Mouse (Mus musculus): ENCODE results near the gene Opcml. TPM values are rescaled to one million over a fixed set of nuclear protein-coding genes. Genes with fewer than 3 reads are reported as not detected.

Opcml gene
- polyA plus RNA-seq, 1 experiment: not detected

DNA sequence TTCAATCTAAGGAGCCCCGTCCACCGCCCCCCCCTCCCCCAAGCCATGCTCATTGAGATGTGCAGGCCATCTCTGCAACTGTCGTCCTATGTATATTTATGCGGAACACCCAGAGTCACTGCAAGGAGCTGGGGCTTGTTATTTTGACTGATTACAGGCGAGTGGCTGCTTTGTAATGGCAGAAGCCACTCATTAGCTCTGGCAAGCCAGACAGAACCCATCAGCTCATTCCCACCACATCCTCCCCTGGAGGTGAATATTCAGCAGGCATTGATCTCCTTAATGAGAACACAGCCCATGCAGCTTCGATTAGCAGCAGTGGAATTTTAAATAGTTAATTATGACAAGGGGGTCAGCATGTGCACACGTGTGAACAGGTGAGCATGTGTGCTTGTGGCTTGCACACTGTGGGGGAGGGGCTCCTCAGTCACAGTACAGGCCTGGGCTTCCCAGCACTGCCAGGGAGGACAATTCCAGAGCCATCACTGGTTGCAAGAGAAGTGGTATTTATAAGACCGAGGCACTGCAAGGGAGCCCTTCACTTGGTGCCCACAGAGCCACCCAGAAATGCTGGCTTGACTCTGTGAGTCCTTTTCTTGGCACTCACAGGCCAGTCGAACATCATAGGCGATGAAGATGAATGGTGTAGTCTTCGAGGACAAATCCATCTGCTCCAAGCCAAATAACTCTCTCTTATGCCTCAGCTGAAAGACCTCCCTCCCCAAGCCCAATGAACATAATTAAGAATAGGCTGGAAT, 516.0 kb downstream of the Opcml start:
- Histone ChIP-seq H3K4me3 (no peak overlapping the region), H3K4me2 (ENCODE audit: low read depth) (no peak overlapping the region), H3K27me3 (ENCODE audit: control insufficient read depth, insufficient read depth, insufficient read length) (no peaks in the 10 kb centered on the region), H3K36me3 (ENCODE audit: control insufficient read depth, insufficient read depth) (no peaks in the 10 kb centered on the region), H3K79me2 (ENCODE audit: control insufficient read depth, insufficient read depth) (no peaks in the 10 kb centered on the region), H3ac (ENCODE audit: control insufficient read depth, insufficient read length) (no peak overlapping the region)
- TF ChIP-seq MAX (IDR thresholded peaks at IDR 0.05; ENCODE audit: low read depth) (no peak), CEBPB (IDR thresholded peaks at IDR 0.05; ENCODE audit: insufficient read depth, poor library complexity, severe bottlenecking) (no peak), TCF12 (IDR thresholded peaks at IDR 0.05; ENCODE audit: insufficient read depth, poor library complexity, severe bottlenecking) (no peak), SRF (IDR thresholded peaks at IDR 0.05; ENCODE audit: control insufficient read depth, insufficient read length, low read depth) (no peak), USF1 (IDR thresholded peaks at IDR 0.05; ENCODE audit: low read depth) (no peak), POLR2A (IDR thresholded peaks at IDR 0.05; ENCODE audit: insufficient read length, low read depth) (no peak), E2F4 (IDR thresholded peaks at IDR 0.05; ENCODE audit: insufficient read depth) (no peak), POLR2AphosphoS2 (IDR thresholded peaks at IDR 0.05; ENCODE audit: insufficient read length, low read depth) (no peak), MYOG (IDR thresholded peaks at IDR 0.05; ENCODE audit: control insufficient read depth in 1 of 3, insufficient read depth in 1 of 3, insufficient read length in 2 of 3, low read depth in 2 of 3) (no peak), REST (IDR thresholded peaks at IDR 0.05; ENCODE audit: insufficient read depth, insufficient read length) (no peak), MYOD1 (IDR thresholded peaks at IDR 0.05; ENCODE audit: control insufficient read depth in 1 of 3, insufficient read length in 2 of 3, low read depth in 2 of 3) (no peak), TCF3 (IDR thresholded peaks at IDR 0.05; ENCODE audit: insufficient read length, low read depth) (no peak)

- Histone ChIP-seq H3K36me3 (ENCODE audit: control insufficient read depth, insufficient read depth) (no peaks in the 10 kb centered on the region), H3ac (ENCODE audit: control insufficient read depth, insufficient read length) (no peak overlapping the region), H3K4me2 (ENCODE audit: low read depth) (no peak overlapping the region), H3K27me3 (ENCODE audit: control insufficient read depth, insufficient read depth, insufficient read length) (no peaks in the 10 kb centered on the region), H3K4me3 (no peak overlapping the region), H3K79me2 (ENCODE audit: control insufficient read depth, insufficient read depth) (no peaks in the 10 kb centered on the region)
- TF ChIP-seq CEBPB (IDR thresholded peaks at IDR 0.05; ENCODE audit: insufficient read depth, poor library complexity, severe bottlenecking) (no peak), REST (IDR thresholded peaks at IDR 0.05; ENCODE audit: insufficient read depth, insufficient read length) (no peak), POLR2AphosphoS2 (IDR thresholded peaks at IDR 0.05; ENCODE audit: insufficient read length, low read depth) (no peak), TCF3 (IDR thresholded peaks at IDR 0.05; ENCODE audit: insufficient read length, low read depth) (no peak), USF1 (IDR thresholded peaks at IDR 0.05; ENCODE audit: low read depth) (no peak), MAX (IDR thresholded peaks at IDR 0.05; ENCODE audit: low read depth) (no peak), MYOD1 (IDR thresholded peaks at IDR 0.05; ENCODE audit: control insufficient read depth in 1 of 3, insufficient read length in 2 of 3, low read depth in 2 of 3) (no peak), E2F4 (IDR thresholded peaks at IDR 0.05; ENCODE audit: insufficient read depth) (no peak), POLR2A (IDR thresholded peaks at IDR 0.05; ENCODE audit: insufficient read length, low read depth) (no peak), MYOG (IDR thresholded peaks at IDR 0.05; ENCODE audit: control insufficient read depth in 1 of 3, insufficient read depth in 1 of 3, insufficient read length in 2 of 3, low read depth in 2 of 3) (no peak)
These were observed 516.5 kb downstream of the Opcml start for GRCm38 (mm10) chr9:28307122-28307430.

GRCm38 (mm10) chr9:28307481-28308050, 517.0 kb downstream of the Opcml start:
- H3K27me3 ChIP-seq (ENCODE audit: control insufficient read depth, insufficient read depth, insufficient read length): no peaks in the 10 kb centered on the region
- no peaks in the 10 kb centered on the region for H3K79me2 ChIP-seq (ENCODE audit: control insufficient read depth, insufficient read depth)
- no peak overlapping the region for H3ac ChIP-seq (ENCODE audit: control insufficient read depth, insufficient read length)
- H3K4me3 ChIP-seq: no peak overlapping the region
- no peak overlapping the region for H3K4me2 ChIP-seq (ENCODE audit: low read depth)
- no peaks in the 10 kb centered on the region for H3K36me3 ChIP-seq (ENCODE audit: control insufficient read depth, insufficient read depth)
- TF ChIP-seq USF1 (IDR thresholded peaks at IDR 0.05; ENCODE audit: low read depth) (no peak), CEBPB (IDR thresholded peaks at IDR 0.05; ENCODE audit: insufficient read depth, poor library complexity, severe bottlenecking) (no peak), E2F4 (IDR thresholded peaks at IDR 0.05; ENCODE audit: insufficient read depth) (no peak), REST (IDR thresholded peaks at IDR 0.05; ENCODE audit: insufficient read depth, insufficient read length) (no peak), POLR2AphosphoS2 (IDR thresholded peaks at IDR 0.05; ENCODE audit: insufficient read length, low read depth) (no peak), MYOG (IDR thresholded peaks at IDR 0.05; ENCODE audit: control insufficient read depth in 1 of 3, insufficient read depth in 1 of 3, insufficient read length in 2 of 3, low read depth in 2 of 3) (no peak), POLR2A (IDR thresholded peaks at IDR 0.05; ENCODE audit: insufficient read length, low read depth) (no peak), MAX (IDR thresholded peaks at IDR 0.05; ENCODE audit: low read depth) (no peak), TCF12 (IDR thresholded peaks at IDR 0.05; ENCODE audit: insufficient read depth, poor library complexity, severe bottlenecking) (no peak), TCF3 (IDR thresholded peaks at IDR 0.05; ENCODE audit: insufficient read length, low read depth) (no peak), MYOD1 (IDR thresholded peaks at IDR 0.05; ENCODE audit: control insufficient read depth in 1 of 3, insufficient read length in 2 of 3, low read depth in 2 of 3) (no peak), SRF (IDR thresholded peaks at IDR 0.05; ENCODE audit: control insufficient read depth, insufficient read length, low read depth) (no peak)

GRCm38 (mm10) chr9:28317881-28318280, 527.3 kb downstream of the Opcml start:
- TF ChIP-seq POLR2AphosphoS2 (IDR thresholded peaks at IDR 0.05; ENCODE audit: insufficient read length, low read depth) (no peak), POLR2A (IDR thresholded peaks at IDR 0.05; ENCODE audit: insufficient read length, low read depth) (no peak)
- no peak overlapping the region for H3K4me3 ChIP-seq
- no peaks in the 10 kb centered on the region for H3K79me2 ChIP-seq (ENCODE audit: control insufficient read depth, insufficient read depth)
- H3ac ChIP-seq (ENCODE audit: control insufficient read depth, insufficient read length): no peak overlapping the region
- H3K27me3 ChIP-seq (ENCODE audit: control insufficient read depth, insufficient read depth, insufficient read length): no peaks in the 10 kb centered on the region
- H3K4me2 ChIP-seq (ENCODE audit: low read depth): no peak overlapping the region
- H3K36me3 ChIP-seq (ENCODE audit: control insufficient read depth, insufficient read depth): no peaks in the 10 kb centered on the region
